Mouse (Mus musculus): ENCODE data around the gene Tub.
A peak's percentile ranks its signal among the peaks of the same experiment; 100 is the strongest.

Gene Tub

GRCm38 (mm10) chr7:109029961-109030465, 79.9 kb downstream of the Tub start:
- DNase-seq (ENCODE audit: low spot score in 2 of 2) = no peak

GRCm38 (mm10) chr7:109031331-109031730, 81.2 kb downstream of the Tub start:
- no peak for DNase-seq (ENCODE audit: low spot score in 2 of 2)

- no peak for DNase-seq (ENCODE audit: low spot score in 2 of 2)
Measured at GRCm38 (mm10) chr7:109032054-109032453, 81.9 kb downstream of the Tub start.

GRCm38 (mm10) chr7:109038121-109038735, 88.1 kb downstream of the Tub start:
- DNase-seq (ENCODE audit: low spot score in 2 of 2) = no peak

- no peak for DNase-seq (ENCODE audit: low spot score in 2 of 2)
Measured at GRCm38 (mm10) chr7:109038987-109039386, 88.8 kb downstream of the Tub start.

- DNase-seq (ENCODE audit: low spot score in 2 of 2) = no peak
Measured at GRCm38 (mm10) chr7:109039445-109039844, 89.3 kb downstream of the Tub start.

- DNase-seq (ENCODE audit: low spot score in 2 of 2) = no peak
Measured at GRCm38 (mm10) chr7:109045876-109046275, 95.7 kb downstream of the Tub start.

- no peak for DNase-seq (ENCODE audit: low spot score in 2 of 2)
Measured at GRCm38 (mm10) chr7:109050831-109051230, 100.7 kb downstream of the Tub start.

- no peak for DNase-seq (ENCODE audit: low spot score in 2 of 2)
Measured at GRCm38 (mm10) chr7:109059536-109059935, 109.4 kb downstream of the Tub start.

GRCm38 (mm10) chr7:109069641-109070040, 119.5 kb downstream of the Tub start:
- no peak for DNase-seq (ENCODE audit: low spot score in 2 of 2)

GRCm38 (mm10) chr7:109072326-109072725, 122.2 kb downstream of the Tub start:
- no peak for DNase-seq (ENCODE audit: low spot score in 2 of 2)

GRCm38 (mm10) chr7:109082269-109083112, 132.4 kb downstream of the Tub start:
- DNase-seq (ENCODE audit: low spot score in 2 of 2) = no peak

GRCm38 (mm10) chr7:109083113-109083812, 133.1 kb downstream of the Tub start, which contains the start of gene Ric3:
Gene Ric3 (minus strand): TSS chr7:109083331.
- DNase-seq (ENCODE audit: low spot score in 2 of 2) = peak in 1 of 2 experiments; percentile 62

GRCm38 (mm10) chr7:109083813-109084184, 133.7 kb downstream of the Tub start:
- DNase-seq (ENCODE audit: low spot score in 2 of 2) = no peak

Data from spleen, postnatal 4 days (tissue).